Mouse (Mus musculus): ENCODE measurements around the gene Tpo.

The Tpo gene

GRCm38 (mm10) chr12:30077056-30077455, 55.4 kb downstream of the Tpo start:
- no peak for DNase-seq (ENCODE audit: low spot score in 2 of 2)

GRCm38 (mm10) chr12:30076316-30076715, 56.1 kb downstream of the Tpo start:
- DNase-seq (ENCODE audit: low spot score in 2 of 2), result no peak

- DNase-seq (ENCODE audit: low spot score in 2 of 2), result no peak
Observed at GRCm38 (mm10) chr12:30069321-30069720, 63.1 kb downstream of the Tpo start.

GRCm38 (mm10) chr12:30067806-30068205, 64.6 kb downstream of the Tpo start:
- no peak for DNase-seq (ENCODE audit: low spot score in 2 of 2)

- no peak for DNase-seq (ENCODE audit: low spot score in 2 of 2)
Observed at GRCm38 (mm10) chr12:30062118-30062505, 70.3 kb downstream of the Tpo start.

- no peak for DNase-seq (ENCODE audit: low spot score in 2 of 2)
Observed at GRCm38 (mm10) chr12:30061503-30062117, 70.8 kb downstream of the Tpo start.

GRCm38 (mm10) chr12:30058044-30058443, 74.4 kb downstream of the Tpo start:
- DNase-seq (ENCODE audit: low spot score in 2 of 2), result no peak

- no peak for DNase-seq (ENCODE audit: low spot score in 2 of 2)
Observed at GRCm38 (mm10) chr12:30054761-30055540, 77.5 kb downstream of the Tpo start.

- DNase-seq (ENCODE audit: low spot score in 2 of 2), result peak; percentile 36 to 53
Observed at GRCm38 (mm10) chr12:30050235-30050634, 82.2 kb downstream of the Tpo start.

- no peak for DNase-seq (ENCODE audit: low spot score in 2 of 2)
Observed at GRCm38 (mm10) chr12:30049818-30050217, 82.6 kb downstream of the Tpo start.

- no peak for DNase-seq (ENCODE audit: low spot score in 2 of 2)
Observed at GRCm38 (mm10) chr12:30048848-30049247, 83.6 kb downstream of the Tpo start.

- no peak for DNase-seq (ENCODE audit: low spot score in 2 of 2)
Observed at GRCm38 (mm10) chr12:30040150-30040549, 92.3 kb downstream of the Tpo start.

GRCm38 (mm10) chr12:30039565-30039964, 92.9 kb downstream of the Tpo start:
- DNase-seq (ENCODE audit: low spot score in 2 of 2), result peak; percentile 25 to 40

GRCm38 (mm10) chr12:30036569-30037055, 95.8 kb downstream of the Tpo start:
- no peak for DNase-seq (ENCODE audit: low spot score in 2 of 2)

- DNase-seq (ENCODE audit: low spot score in 2 of 2), result no peak
Observed at GRCm38 (mm10) chr12:30035841-30036568, 96.4 kb downstream of the Tpo start.

GRCm38 (mm10) chr12:30035406-30035805, 97.0 kb downstream of the Tpo start:
- DNase-seq (ENCODE audit: low spot score in 2 of 2), result no peak

GRCm38 (mm10) chr12:30034681-30035080, 97.7 kb downstream of the Tpo start:
- no peak for DNase-seq (ENCODE audit: low spot score in 2 of 2)

GRCm38 (mm10) chr12:30030571-30030970, 101.9 kb downstream of the Tpo start:
- DNase-seq (ENCODE audit: low spot score in 2 of 2), result no peak

- no peak for DNase-seq (ENCODE audit: low spot score in 2 of 2)
Observed at GRCm38 (mm10) chr12:30029111-30029510, 103.3 kb downstream of the Tpo start.

- DNase-seq (ENCODE audit: low spot score in 2 of 2), result no peak
Observed at GRCm38 (mm10) chr12:30027721-30028340, 104.6 kb downstream of the Tpo start.

- DNase-seq (ENCODE audit: low spot score in 2 of 2), result no peak
Observed at GRCm38 (mm10) chr12:30024264-30024825, 108.1 kb downstream of the Tpo start.

GRCm38 (mm10) chr12:30023491-30023890, 108.9 kb downstream of the Tpo start:
- DNase-seq (ENCODE audit: low spot score in 2 of 2), result no peak
